Mouse (Mus musculus) limb, embryonic 12.5 days (tissue): ENCODE data around the gene Arid1b. TPM values are rescaled to one million over a fixed set of nuclear protein-coding genes. Genes with fewer than 3 reads are reported as not detected.

ENCODE experiments used
- ATAC-seq: fragments of 200-750 bp; cut with Nextera tagmentation; 2 replicates; pipeline ENCODE4 v1.8.0; 2017; ENCODE audit warnings: low read depth, moderate TSS enrichment; ENCODE audit not compliant: insufficient number of reproducible peaks, insufficient read depth, low FRiP score, low TSS enrichment
- H3K27ac ChIP-seq: fragments of 300-500 bp; sonication (generic); 2 replicates; pipeline ENCODE4 v1.5.1; 2016; ENCODE audit warnings: mild to moderate bottlenecking, moderate library complexity
- H3K27me3 ChIP-seq: fragments of 300-500 bp; sonication (generic); 2 replicates; pipeline ENCODE4 v1.6.1; 2016; ENCODE audit warnings: mild to moderate bottlenecking, moderate library complexity
- H3K36me3 ChIP-seq: fragments of 300-500 bp; sonication (generic); 2 replicates; pipeline ENCODE4 v1.6.1; 2016; ENCODE audit warnings: mild to moderate bottlenecking, moderate library complexity
- H3K4me1 ChIP-seq: fragments of 300-500 bp; sonication (generic); replicated peaks from 2 replicates; pipeline ENCODE4 v1.6.1; 2016
- H3K4me2 ChIP-seq: fragments of 300-500 bp; sonication (generic); 2 replicates; pipeline ENCODE4 v1.6.1; 2016; ENCODE audit warnings: mild to moderate bottlenecking, moderate library complexity
- H3K4me3 ChIP-seq: fragments of 300-500 bp; sonication (generic); replicated peaks from 2 replicates; pipeline ENCODE4 v1.5.1; 2016; ENCODE audit warnings: mild to moderate bottlenecking
- H3K9ac ChIP-seq: fragments of 300-500 bp; sonication (generic); replicated peaks from 2 replicates; pipeline ENCODE4 v1.6.1; 2016; ENCODE audit warnings: mild to moderate bottlenecking, moderate library complexity
- H3K9me3 ChIP-seq: fragments of 300-500 bp; sonication (generic); 2 replicates; pipeline ENCODE4 v1.6.1; 2016; ENCODE audit warnings: mild to moderate bottlenecking, moderate library complexity
- WGBS: fragments of 180-500 bp; shearing (Covaris S2); methylation state at CpG from one replicate; pipeline ENCODE4 v1.1.7; 2016; 5-methylcytosine and 5-hydroxymethylcytosine counted together
- polyA plus RNA-seq: library from polyadenylated mRNA; unstranded; fragments of >200 nt; fragmentation: Nextera tagmentation; extraction: Ambion mirVana; gene quantifications from 2 replicates; pipeline ENCODE4 v1.2.1, GENCODE M21; 2016

Gene Arid1b
- polyA plus RNA-seq, 1 experiment from 2014 or later = 18.2 TPM

DNA sequence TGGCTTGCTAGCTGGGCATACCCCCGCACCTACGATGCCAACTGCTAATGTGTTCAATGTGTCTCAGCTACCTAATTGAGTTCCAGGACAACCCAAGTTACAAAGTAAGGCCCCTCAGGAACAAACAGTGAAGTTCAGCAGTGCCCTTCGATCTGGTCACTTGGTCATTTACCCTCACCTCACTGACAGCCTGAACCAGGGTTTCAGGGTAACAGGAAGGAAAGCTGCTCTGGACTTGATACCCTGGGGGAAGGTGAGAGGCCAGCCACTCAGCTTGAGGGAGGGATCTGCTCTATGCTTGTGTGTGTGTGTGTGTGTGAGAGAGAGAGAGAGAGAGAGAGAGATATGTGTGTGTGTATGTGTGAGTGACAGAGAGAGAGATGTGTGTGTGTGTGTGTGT is 11.2 kb downstream of the Arid1b start:
- Histone ChIP-seq H3K36me3 (no peaks in the 10 kb centered on the region), H3K27me3 (no peaks in the 10 kb centered on the region), H3K9ac (no peak overlapping the region), H3K27ac (no peak overlapping the region), H3K9me3 (no peaks in the 10 kb centered on the region), H3K4me3 (no peak overlapping the region), H3K4me2 (no peak overlapping the region), H3K4me1 (peaks cover 94% of the 10 kb centered on the region)
- ATAC-seq = no peak
- 59% methylated on average over 3 of the region's 3 CpGs for WGBS

DNA sequence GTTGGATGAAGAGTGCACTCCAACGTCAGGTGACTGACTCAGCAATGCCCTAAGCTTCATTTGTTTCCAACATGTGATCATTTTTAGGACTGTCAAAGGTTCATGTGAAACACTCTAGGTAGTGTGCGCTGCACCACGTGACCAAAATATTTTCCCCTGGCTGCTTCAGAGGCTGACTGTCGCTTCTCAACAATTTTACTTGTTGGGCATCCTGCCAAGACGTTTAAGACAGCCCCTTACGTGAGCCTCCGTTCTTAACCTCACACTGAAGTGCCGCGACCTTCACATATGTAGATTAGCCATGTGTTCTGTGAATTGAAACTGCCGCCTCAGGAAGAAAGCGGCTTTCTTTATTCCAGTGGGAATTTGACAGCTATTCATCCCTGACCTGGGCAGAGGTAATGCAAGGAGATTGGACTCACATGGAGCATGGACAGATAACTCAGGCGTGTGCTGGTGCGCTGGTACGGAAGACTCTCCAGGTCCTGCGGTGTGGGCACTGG is 13.1 kb downstream of the Arid1b start:
- peak overlapping the region; percentile 29 for H3K4me2 ChIP-seq
- 21% methylated on average over 15 of the region's 15 CpGs for WGBS
- H3K9me3 ChIP-seq = no peaks in the 10 kb centered on the region
- H3K9ac ChIP-seq = no peak overlapping the region
- ATAC-seq = peak; percentile 75
- H3K4me1 ChIP-seq = peaks cover 89% of the 10 kb centered on the region
- H3K36me3 ChIP-seq = no peaks in the 10 kb centered on the region
- no peak overlapping the region for H3K4me3 ChIP-seq
- no peak overlapping the region for H3K27ac ChIP-seq
- H3K27me3 ChIP-seq = no peaks in the 10 kb centered on the region

DNA sequence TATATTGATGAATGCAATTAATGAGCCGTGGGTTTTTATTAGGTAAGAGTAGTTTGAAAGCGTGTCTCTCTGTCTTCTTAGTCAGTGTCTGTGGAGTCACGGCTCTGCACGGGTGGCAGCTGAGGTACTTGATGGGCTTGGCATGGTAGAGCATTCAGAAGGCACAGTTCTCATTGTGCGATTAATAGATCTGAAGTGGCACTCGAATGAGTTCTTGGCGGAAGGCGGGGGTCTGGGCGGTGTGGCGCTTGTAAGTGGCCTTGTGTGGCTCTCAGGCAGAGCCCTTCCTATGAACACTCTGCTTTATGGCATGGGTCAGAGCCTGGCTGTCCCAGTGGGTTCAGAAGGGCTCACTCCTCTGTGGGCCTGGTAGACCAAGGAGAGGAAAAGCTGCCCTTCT is 14.1 kb downstream of the Arid1b start:
- H3K27me3 ChIP-seq = no peaks in the 10 kb centered on the region
- no peaks in the 10 kb centered on the region for H3K9me3 ChIP-seq
- no peak overlapping the region for H3K4me2 ChIP-seq
- 57% methylated on average over 10 of the region's 10 CpGs for WGBS
- H3K9ac ChIP-seq = no peak overlapping the region
- no peak overlapping the region for H3K27ac ChIP-seq
- H3K36me3 ChIP-seq = no peaks in the 10 kb centered on the region
- no peak overlapping the region for H3K4me3 ChIP-seq
- no peak for ATAC-seq
- H3K4me1 ChIP-seq = peaks cover 83% of the 10 kb centered on the region

DNA sequence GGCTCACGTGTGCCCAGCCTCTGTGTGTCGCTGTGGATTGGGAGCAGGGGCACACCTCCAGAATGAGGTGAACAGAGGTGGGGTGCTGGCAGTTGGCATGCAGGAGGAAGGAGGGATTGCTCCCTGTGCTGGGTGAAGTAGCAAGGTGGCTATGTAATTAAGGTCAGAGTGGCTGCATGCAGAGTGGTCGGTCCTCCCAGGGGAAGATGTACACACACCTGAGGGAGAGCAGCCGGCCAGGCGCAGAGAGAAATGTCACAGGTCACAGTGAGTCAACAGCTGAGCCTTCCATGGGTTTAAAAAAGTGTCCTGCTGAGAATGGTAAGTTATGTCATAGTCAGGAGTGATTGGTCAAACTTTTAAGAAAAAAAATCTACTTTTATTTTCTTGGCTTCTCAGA is 14.6 kb downstream of the Arid1b start:
- Histone ChIP-seq H3K9me3 (no peaks in the 10 kb centered on the region), H3K36me3 (no peaks in the 10 kb centered on the region), H3K27me3 (no peaks in the 10 kb centered on the region), H3K9ac (no peak overlapping the region), H3K4me3 (no peak overlapping the region), H3K4me1 (peaks cover 79% of the 10 kb centered on the region), H3K4me2 (no peak overlapping the region), H3K27ac (no peak overlapping the region)
- WGBS = 62% methylated on average over 5 of the region's 5 CpGs
- ATAC-seq = no peak

DNA sequence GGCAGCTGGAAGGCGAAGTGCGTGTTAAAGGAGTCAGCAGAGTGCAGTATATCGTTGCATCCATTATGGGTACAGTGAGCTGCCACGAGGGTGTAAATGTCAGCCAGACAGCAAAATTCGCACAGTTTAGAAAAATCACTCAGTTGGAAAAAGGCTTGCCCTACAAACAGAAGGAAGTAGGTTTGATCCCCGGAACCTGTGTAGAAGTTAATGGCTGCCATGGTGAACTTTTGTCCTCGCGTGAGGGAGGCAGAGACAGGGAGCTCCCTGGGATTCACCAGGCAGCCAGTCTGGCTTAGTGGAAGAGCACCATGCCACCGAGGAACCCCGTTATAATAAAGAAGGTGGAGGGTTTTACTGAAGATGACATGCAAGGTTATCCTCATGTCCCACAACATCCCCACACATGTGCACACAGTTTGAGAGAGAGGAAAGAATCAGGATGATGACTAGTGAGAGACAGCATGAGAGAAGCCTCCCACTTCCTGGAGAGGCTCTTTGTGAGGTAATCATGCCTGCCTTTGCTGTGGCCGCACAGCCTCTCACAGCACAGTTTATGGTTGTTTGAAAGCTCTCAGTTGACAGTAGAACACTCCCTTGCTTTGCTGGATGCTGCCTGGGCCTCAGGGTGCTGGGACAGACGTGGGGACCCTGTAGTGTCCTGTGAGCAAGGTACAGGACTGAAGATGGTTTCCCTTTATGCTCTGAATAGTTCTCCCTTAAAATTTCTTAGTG is 15.6 kb downstream of the Arid1b start:
- Histone ChIP-seq H3K4me2 (no peak overlapping the region), H3K9ac (no peak overlapping the region), H3K4me3 (no peak overlapping the region), H3K27me3 (no peaks in the 10 kb centered on the region), H3K4me1 (peaks cover 75% of the 10 kb centered on the region), H3K36me3 (peaks cover under 1% of the 10 kb centered on the region; the same call in 1 of the 2 replicates), H3K9me3 (no peaks in the 10 kb centered on the region), H3K27ac (no peak overlapping the region)
- WGBS = 74% methylated on average over 12 of the region's 12 CpGs
- ATAC-seq = no peak

DNA sequence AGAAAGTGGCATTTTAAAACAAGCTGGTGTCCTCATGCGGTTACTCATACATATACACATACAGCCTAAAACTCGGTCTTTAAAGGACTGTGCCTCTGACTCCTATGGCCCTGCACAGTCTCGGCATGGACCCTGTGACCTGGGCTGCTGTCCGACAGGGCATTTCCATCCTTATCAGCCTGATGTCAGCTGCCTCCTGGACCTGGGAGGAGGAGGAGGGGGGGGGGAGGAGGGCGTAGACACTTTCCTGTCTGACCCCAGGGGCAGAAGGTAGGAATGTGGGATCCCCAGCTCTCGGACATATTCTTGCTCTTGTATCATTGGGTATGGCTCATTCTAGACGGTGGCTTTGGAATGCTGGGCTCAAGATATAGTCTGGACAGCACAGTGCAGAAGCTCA is 16.6 kb downstream of the Arid1b start:
- H3K4me2 ChIP-seq = no peak overlapping the region
- 62% methylated on average over 7 of the region's 7 CpGs for WGBS
- peaks cover 4% of the 10 kb centered on the region; the same call in 1 of the 2 replicates for H3K36me3 ChIP-seq
- H3K4me1 ChIP-seq = peaks cover 64% of the 10 kb centered on the region
- no peaks in the 10 kb centered on the region for H3K9me3 ChIP-seq
- no peaks in the 10 kb centered on the region for H3K27me3 ChIP-seq
- ATAC-seq = no peak
- H3K9ac ChIP-seq = no peak overlapping the region
- no peak overlapping the region for H3K27ac ChIP-seq
- no peak overlapping the region for H3K4me3 ChIP-seq

DNA sequence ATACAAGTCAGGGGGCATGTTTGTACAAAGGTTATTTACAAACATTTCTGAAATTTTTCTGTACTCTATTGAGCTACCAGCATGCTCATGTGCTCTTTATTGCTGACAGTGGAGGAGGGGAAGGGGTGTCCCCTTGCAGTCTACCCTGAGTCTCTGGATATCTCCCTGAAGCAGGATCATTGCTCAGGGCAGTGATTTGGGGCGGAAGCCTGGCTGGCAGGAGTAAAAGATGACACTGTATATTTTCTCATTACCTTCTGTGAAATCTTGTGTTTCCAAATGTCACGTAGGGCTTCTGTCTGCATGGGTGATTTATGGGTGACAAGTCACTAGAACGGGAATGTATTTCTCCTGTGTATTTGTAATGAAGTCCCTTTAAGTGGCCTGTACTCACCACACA is 18.0 kb downstream of the Arid1b start:
- H3K9me3 ChIP-seq = no peaks in the 10 kb centered on the region
- no peak overlapping the region for H3K4me3 ChIP-seq
- H3K36me3 ChIP-seq = peaks cover 4% of the 10 kb centered on the region; the same call in 1 of the 2 replicates
- H3K9ac ChIP-seq = no peak overlapping the region
- H3K4me1 ChIP-seq = peaks cover 56% of the 10 kb centered on the region
- no peak overlapping the region for H3K4me2 ChIP-seq
- H3K27me3 ChIP-seq = no peaks in the 10 kb centered on the region
- 64% methylated on average over 3 of the region's 3 CpGs for WGBS
- no peak overlapping the region for H3K27ac ChIP-seq
- no peak for ATAC-seq

DNA sequence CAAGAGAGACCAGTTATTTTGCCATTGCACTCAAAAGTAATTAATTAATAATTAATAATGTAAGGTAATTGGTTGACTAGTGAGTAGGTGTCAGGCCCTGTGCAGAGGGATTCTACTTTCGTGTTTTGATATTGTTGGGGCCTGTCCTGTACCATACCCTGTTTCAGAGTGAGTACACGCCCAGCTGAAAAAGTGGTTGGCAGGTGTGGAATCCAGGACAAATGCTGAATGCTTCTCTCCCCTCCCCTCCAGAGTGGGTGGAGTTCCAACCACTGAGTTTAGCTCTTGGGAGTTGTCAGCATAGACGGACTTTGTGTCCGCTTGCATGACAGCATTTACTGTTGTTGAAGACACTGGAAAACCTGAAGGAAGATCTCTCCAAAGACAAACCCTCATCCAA is 18.4 kb downstream of the Arid1b start:
- H3K4me1 ChIP-seq = peaks cover 55% of the 10 kb centered on the region
- no peak overlapping the region for H3K4me3 ChIP-seq
- ATAC-seq = no peak
- H3K4me2 ChIP-seq = no peak overlapping the region
- no peak overlapping the region for H3K27ac ChIP-seq
- 73% methylated on average over 4 of the region's 4 CpGs for WGBS
- no peaks in the 10 kb centered on the region for H3K9me3 ChIP-seq
- no peaks in the 10 kb centered on the region for H3K27me3 ChIP-seq
- H3K36me3 ChIP-seq = peaks cover 4% of the 10 kb centered on the region; the same call in 1 of the 2 replicates
- H3K9ac ChIP-seq = no peak overlapping the region

DNA sequence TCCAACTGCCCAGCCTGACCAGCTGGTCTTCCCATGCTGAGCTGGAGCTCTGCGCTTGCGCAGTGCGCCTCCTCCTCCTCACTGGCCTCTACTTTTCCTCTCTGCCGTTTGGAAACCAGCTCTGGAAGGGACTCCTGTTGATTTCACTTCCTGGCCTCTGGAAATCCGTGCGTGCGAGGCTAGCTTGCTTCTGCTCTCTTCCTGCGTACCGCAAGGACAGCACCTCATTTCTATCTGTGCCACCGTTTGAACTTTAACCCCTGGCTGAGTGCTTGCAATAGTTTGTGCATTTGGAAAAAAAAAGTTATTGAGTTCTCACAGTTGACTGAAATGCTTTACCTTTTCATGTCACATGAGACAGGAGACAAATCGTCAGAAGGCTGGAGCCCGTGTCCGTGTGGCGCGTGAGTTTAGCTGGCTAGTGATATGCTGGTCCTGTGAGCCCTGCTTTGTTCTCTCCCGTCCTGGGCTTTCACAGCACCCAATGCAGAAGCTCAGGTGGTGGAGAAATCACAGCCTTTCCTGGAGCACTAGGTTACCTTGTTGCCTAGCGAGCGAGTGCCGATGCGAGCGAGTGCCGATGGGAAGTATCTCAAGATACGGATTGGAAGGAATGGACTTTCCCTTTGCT is 20.3 kb downstream of the Arid1b start:
- H3K27ac ChIP-seq = no peak overlapping the region
- peaks cover 41% of the 10 kb centered on the region for H3K4me1 ChIP-seq
- H3K4me3 ChIP-seq = no peak overlapping the region
- H3K36me3 ChIP-seq = peaks cover 11% of the 10 kb centered on the region
- ATAC-seq = no peak
- H3K27me3 ChIP-seq = no peaks in the 10 kb centered on the region
- H3K9ac ChIP-seq = no peak overlapping the region
- no peaks in the 10 kb centered on the region for H3K9me3 ChIP-seq
- no peak overlapping the region for H3K4me2 ChIP-seq
- 80% methylated on average over 23 of the region's 23 CpGs for WGBS

DNA sequence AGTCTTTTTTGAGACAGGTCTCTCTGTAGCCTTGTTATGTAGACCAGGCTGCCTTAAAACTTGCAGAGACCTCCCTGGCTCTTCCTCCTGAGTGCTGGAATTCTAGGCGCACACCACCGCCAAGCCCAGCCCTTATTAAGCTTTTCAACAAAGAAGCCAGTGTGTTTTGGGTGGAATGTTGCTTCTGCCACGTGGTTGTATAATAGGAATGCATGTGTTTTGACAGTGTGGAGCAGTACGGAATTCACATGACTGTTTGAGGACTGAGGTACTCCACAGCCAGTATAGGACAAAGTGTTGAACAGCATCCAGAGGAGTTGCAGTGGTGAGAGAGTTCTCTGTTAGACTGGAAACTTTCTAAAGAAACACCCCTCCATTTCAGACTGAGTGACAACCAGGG is 22.3 kb downstream of the Arid1b start:
- peaks cover 12% of the 10 kb centered on the region for H3K36me3 ChIP-seq
- H3K4me3 ChIP-seq = no peak overlapping the region
- 70% methylated on average over 4 of the region's 4 CpGs for WGBS
- no peaks in the 10 kb centered on the region for H3K27me3 ChIP-seq
- H3K4me1 ChIP-seq = peaks cover 37% of the 10 kb centered on the region
- no peaks in the 10 kb centered on the region for H3K9me3 ChIP-seq
- no peak overlapping the region for H3K27ac ChIP-seq
- H3K9ac ChIP-seq = no peak overlapping the region
- H3K4me2 ChIP-seq = no peak overlapping the region
- no peak for ATAC-seq

DNA sequence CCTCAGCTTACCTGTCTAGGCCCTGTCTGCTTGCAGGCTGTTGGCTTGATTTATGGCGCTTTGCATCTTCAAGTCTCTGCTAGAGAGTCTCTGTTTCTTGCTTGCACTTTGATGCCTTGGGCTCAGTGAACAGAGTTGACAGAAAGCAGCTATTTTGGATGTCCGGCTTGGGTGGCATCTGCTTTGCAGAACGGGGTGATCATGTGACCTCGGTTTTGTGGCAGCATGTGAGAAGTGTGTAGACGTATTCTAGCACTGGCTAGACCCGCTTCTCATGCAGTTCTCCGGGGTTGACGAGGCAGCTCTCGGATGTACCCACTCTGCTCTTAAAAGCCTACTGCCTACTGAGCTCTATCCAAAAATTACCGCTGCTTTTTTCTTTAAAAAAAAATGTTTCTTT is 22.9 kb downstream of the Arid1b start:
- ATAC-seq = no peak
- Histone ChIP-seq H3K27me3 (no peaks in the 10 kb centered on the region), H3K36me3 (peaks cover 12% of the 10 kb centered on the region), H3K9ac (no peak overlapping the region), H3K27ac (no peak overlapping the region), H3K9me3 (no peaks in the 10 kb centered on the region), H3K4me2 (no peak overlapping the region), H3K4me1 (peaks cover 40% of the 10 kb centered on the region), H3K4me3 (no peak overlapping the region)
- 81% methylated on average over 10 of the region's 10 CpGs for WGBS
